Mouse (Mus musculus) heart, postnatal 4 days (tissue): ENCODE results near the gene Dlk2. TPM values are rescaled to one million over a fixed set of nuclear protein-coding genes. Genes with fewer than 3 reads are reported as not detected.

ENCODE experiments used
- DNase-seq: peaks from one replicate; pipeline ENCODE4 v3.0.0; 2021
- total RNA-seq, 2 experiments: library from RNA; stranded (reverse); gene quantifications; 2 replicates each; pipeline ENCODE4 v1.2.3; 2021

Gene Dlk2
- total RNA-seq, 2 experiments from 2014 or later: 0.95 to 1.1 TPM

GRCm38 (mm10) chr17:46322046-46322823 lies 25.0 kb downstream of the Dlk2 start:
- no peak for DNase-seq

- no peak for DNase-seq
Observed at GRCm38 (mm10) chr17:46327413-46327905, 30.2 kb downstream of the Dlk2 start.

- DNase-seq: peak; percentile 97
Observed at GRCm38 (mm10) chr17:46327906-46328534, 30.8 kb downstream of the Dlk2 start, which contains the start of gene Abcc10. Gene Abcc10 (minus strand): TSS chr17:46328352.

GRCm38 (mm10) chr17:46328723-46329122 lies 31.5 kb downstream of the Dlk2 start:
- DNase-seq: no peak

GRCm38 (mm10) chr17:46336475-46336874 lies 39.3 kb downstream of the Dlk2 start:
- no peak for DNase-seq

- no peak for DNase-seq
Observed at GRCm38 (mm10) chr17:46341208-46341607, 44.0 kb downstream of the Dlk2 start.

GRCm38 (mm10) chr17:46351026-46351700 lies 53.9 kb downstream of the Dlk2 start:
- DNase-seq: no peak

Other genes starting within 250 kb of the Dlk2 start
- gene Mrps18a, start 186.4 kb upstream of the Dlk2 start, total RNA-seq: 100 to 1,000 TPM; 106 to 110 TPM
- gene Rsph9, start 153.2 kb upstream of the Dlk2 start, total RNA-seq: 1 to 10 TPM; 1.5 to 2.8 TPM
- gene Mad2l1bp, start 143.9 kb upstream of the Dlk2 start, total RNA-seq: 10 to 100 TPM; 16.2 to 17.5 TPM
- 10 to 100 TPM; 78.1 to 84.9 TPM for gene Gtpbp2, start 136.4 kb upstream of the Dlk2 start, total RNA-seq
- gene Polh, start 94.8 kb upstream of the Dlk2 start, total RNA-seq: 10 to 100 TPM; 20.3 to 21.7 TPM
- 10 to 100 TPM; 26.9 to 28.7 TPM for gene Xpo5, start 94.6 kb upstream of the Dlk2 start, total RNA-seq
- gene Polr1c, start 49.4 kb upstream of the Dlk2 start, total RNA-seq: 10 to 100 TPM; 26.2 to 30.5 TPM
- 10 to 100 TPM; 64.6 TPM for gene Yipf3, start 49.3 kb upstream of the Dlk2 start, total RNA-seq
- under 1 TPM; 0.81 to 0.90 TPM for gene Lrrc73, start 43.9 kb upstream of the Dlk2 start, total RNA-seq
- gene Tjap1, start 14.4 kb upstream of the Dlk2 start, total RNA-seq: 10 to 100 TPM; 55.0 to 59.0 TPM
- gene Abcc10, start 30.9 kb downstream of the Dlk2 start, total RNA-seq: 1 to 10 TPM; 5.1 to 5.8 TPM
- 10 to 100 TPM; 24.2 to 25.8 TPM for gene Zfp318, start 86.3 kb downstream of the Dlk2 start, total RNA-seq
- under 1 TPM; 0.36 to 0.52 TPM for gene Crip3, start 131.5 kb downstream of the Dlk2 start, total RNA-seq
- gene Slc22a7, start 141.0 kb downstream of the Dlk2 start, total RNA-seq: not detected
- under 1 TPM; 0.33 to 0.45 TPM for gene Ttbk1, start 190.3 kb downstream of the Dlk2 start, total RNA-seq
- 10 to 100 TPM in 1 of 2 experiments, 1 to 10 TPM in 1; 9.5 to 10.2 TPM for gene Dnph1, start 199.3 kb downstream of the Dlk2 start, total RNA-seq
- gene Cul9, start 249.0 kb downstream of the Dlk2 start, total RNA-seq: 10 to 100 TPM; 12.0 to 12.6 TPM